Mouse (Mus musculus): ENCODE data around the gene Ankrd17.

DNA sequence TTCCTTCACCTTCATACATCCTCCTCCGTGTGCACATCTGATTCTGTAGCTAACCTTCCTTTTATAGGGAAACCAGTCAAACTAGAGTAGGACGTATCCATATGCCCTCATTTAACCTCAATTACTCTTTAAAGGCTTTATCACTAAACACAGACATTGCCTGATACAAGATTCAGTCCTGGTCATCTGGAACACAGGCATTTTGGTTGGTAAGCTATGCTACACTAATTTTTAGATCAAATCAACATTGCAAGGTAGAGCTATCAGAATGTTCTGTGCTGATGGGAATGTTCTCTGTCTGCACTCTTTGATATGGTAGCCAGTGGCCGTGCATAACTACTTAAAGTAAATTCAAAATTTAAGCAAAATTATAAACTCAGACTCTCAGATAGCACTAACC, 10.6 kb downstream of the Ankrd17 start:
- TF ChIP-seq CTCF (IDR thresholded peaks at IDR 0.05; ENCODE audit: extremely low read depth, insufficient read depth, insufficient read length, insufficient replicate concordance): no peak
- TF ChIP-seq POLR2A (IDR thresholded peaks at IDR 0.05; ENCODE audit: low read depth, low read length): no peak
